Mouse (Mus musculus): ENCODE results near the gene Gm49333.

GRCm38 (mm10) chr16:20677380-20677779 lies 66.0 kb downstream of the Gm49333 start:
- TF ChIP-seq GATA1 (IDR thresholded peaks at IDR 0.05; ENCODE audit: borderline replicate concordance, low read length) (no peak), FLI1 (IDR thresholded peaks at IDR 0.05; ENCODE audit: low read length) (no peak)

All from megakaryocyte, embryonic 14.5 days (primary cell).